Mouse (Mus musculus) lung, embryonic 16.5 days (tissue): ENCODE measurements around the gene Tex11. TPM values are rescaled to one million over a fixed set of nuclear protein-coding genes. Genes with fewer than 3 reads are reported as not detected.

Source experiments
- ATAC-seq: fragments of 200-750 bp; cut with Nextera tagmentation; 2 replicates; pipeline ENCODE4 v1.8.0; 2017; ENCODE audit warnings: low read depth, mild to moderate bottlenecking, moderate library complexity
- H3K27ac ChIP-seq: fragments of 300-500 bp; sonication (generic); 2 replicates; pipeline ENCODE4 v1.5.1; 2014; ENCODE audit warnings: mild to moderate bottlenecking, control low read depth, low read length
- H3K27me3 ChIP-seq: fragments of 300-500 bp; sonication (generic); 2 replicates; pipeline ENCODE4 v1.6.1; 2014; ENCODE audit warnings: low read depth, low read length, mixed read lengths; ENCODE audit not compliant: control insufficient read depth, insufficient read depth
- H3K36me3 ChIP-seq: fragments of 300-500 bp; sonication (generic); 2 replicates; pipeline ENCODE4 v1.6.1; 2014; ENCODE audit warnings: low read length; ENCODE audit not compliant: control insufficient read depth, insufficient read depth
- H3K4me1 ChIP-seq: fragments of 300-500 bp; sonication (generic); replicated peaks from 2 replicates; pipeline ENCODE4 v1.6.1; 2014; ENCODE audit warnings: low read length, mixed read lengths; ENCODE audit not compliant: control insufficient read depth, insufficient read depth
- H3K4me2 ChIP-seq: fragments of 300-500 bp; sonication (generic); 2 replicates; pipeline ENCODE4 v1.6.1; 2014; ENCODE audit warnings: low read depth, low read length, control low read depth
- H3K4me3 ChIP-seq: fragments of 300-500 bp; sonication (generic); 2 replicates; pipeline ENCODE4 v1.5.1; 2014; ENCODE audit warnings: mild to moderate bottlenecking, low read length, control low read depth
- H3K9ac ChIP-seq: fragments of 300-500 bp; sonication (generic); 2 replicates; pipeline ENCODE4 v1.6.1; 2014; ENCODE audit warnings: low read length, control low read depth
- H3K9me3 ChIP-seq: fragments of 300-500 bp; sonication (generic); 2 replicates; pipeline ENCODE4 v1.6.1; 2016; ENCODE audit warnings: low read length; ENCODE audit not compliant: control insufficient read depth
- WGBS: fragments of 180-500 bp; shearing (Covaris S2); extraction: QIAGEN DNeasy Blood & Tissue Kit; methylation state at CpG from one replicate; pipeline ENCODE4 v1.1.7; 2014; 5-methylcytosine and 5-hydroxymethylcytosine counted together
- polyA plus RNA-seq: library from polyadenylated mRNA; unstranded; fragments of >200 nt; fragmentation: Nextera tagmentation; extraction: Ambion mirVana; gene quantifications from 2 replicates; pipeline ENCODE4 v1.2.1, GENCODE M21; 2015

Tex11 gene
- polyA plus RNA-seq, 1 experiment from 2014 or later: 0.33 TPM

DNA sequence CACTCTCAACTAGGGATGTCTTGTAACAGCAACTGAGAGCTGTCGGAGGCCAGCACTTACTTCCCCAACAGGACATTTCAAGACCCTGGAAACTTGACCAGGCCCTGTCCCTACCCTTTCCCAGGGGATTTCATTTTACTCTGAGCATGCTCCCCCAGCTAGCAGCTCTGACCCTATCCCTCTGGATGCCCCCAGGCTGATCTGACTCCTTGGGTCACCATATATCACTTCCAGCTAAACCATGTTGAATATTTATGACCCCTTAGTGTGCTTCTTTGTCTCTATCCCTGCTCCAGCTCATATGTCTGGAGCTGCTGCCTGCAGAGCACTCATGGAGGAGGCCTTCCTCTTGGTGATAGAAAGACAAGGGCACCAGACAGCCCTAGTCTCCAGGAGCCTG is 238.3 kb downstream of the Tex11 start:
- Histone ChIP-seq H3K9me3 (no peaks in the 10 kb centered on the region), H3K9ac (no peak overlapping the region), H3K27ac (no peak overlapping the region), H3K36me3 (no peaks in the 10 kb centered on the region), H3K4me1 (no peaks in the 10 kb centered on the region), H3K4me3 (no peak overlapping the region), H3K27me3 (no peaks in the 10 kb centered on the region), H3K4me2 (no peak overlapping the region)
- no peak for ATAC-seq
- 74% methylated on average over 1 of the region's 1 CpGs for WGBS

GRCm38 (mm10) chrX:100818681-100819080 is 240.8 kb downstream of the Tex11 start:
- H3K27me3 ChIP-seq: no peaks in the 10 kb centered on the region
- 82% methylated on average over 9 of the region's 9 CpGs for WGBS
- ATAC-seq: peak; percentile 47
- no peak overlapping the region for H3K4me2 ChIP-seq
- H3K9me3 ChIP-seq: no peaks in the 10 kb centered on the region
- no peak overlapping the region for H3K4me3 ChIP-seq
- no peak overlapping the region for H3K27ac ChIP-seq
- no peak overlapping the region for H3K9ac ChIP-seq
- H3K36me3 ChIP-seq: no peaks in the 10 kb centered on the region; the same call in 1 of the 2 replicates
- no peaks in the 10 kb centered on the region for H3K4me1 ChIP-seq

DNA sequence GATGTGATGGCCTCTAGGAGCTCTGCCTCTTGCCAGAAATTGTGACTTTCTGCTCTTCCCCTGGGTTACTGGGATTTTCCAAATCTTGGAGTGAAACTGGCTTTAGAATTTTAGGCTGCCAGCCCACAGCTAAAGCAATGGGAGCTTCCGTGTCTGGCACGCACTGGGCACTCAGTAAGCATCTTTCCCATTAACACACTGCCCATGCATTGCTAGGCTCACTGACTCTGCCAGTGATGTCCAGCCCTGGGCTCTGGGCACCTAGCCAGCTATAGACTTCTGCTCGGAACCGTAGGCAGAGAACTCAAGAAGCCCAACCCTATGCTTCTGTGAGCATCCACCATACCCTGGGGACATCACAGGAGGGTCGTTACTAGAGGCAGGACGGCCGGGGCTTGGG is 243.7 kb downstream of the Tex11 start:
- WGBS: 72% methylated on average over 7 of the region's 7 CpGs

GRCm38 (mm10) chrX:100814139-100814538 is 245.3 kb downstream of the Tex11 start:
- 87% methylated on average over 8 of the region's 8 CpGs for WGBS
- no peak for ATAC-seq
- no peak overlapping the region for H3K9ac ChIP-seq

More for the DNA sequence above, 243.7 kb downstream of the Tex11 start:
- Histone ChIP-seq H3K27ac (no peak overlapping the region), H3K9ac (no peak overlapping the region), H3K36me3 (no peaks in the 10 kb centered on the region; the same call in none of the 2 replicates), H3K4me3 (no peak overlapping the region), H3K27me3 (no peaks in the 10 kb centered on the region), H3K9me3 (no peaks in the 10 kb centered on the region), H3K4me1 (no peaks in the 10 kb centered on the region), H3K4me2 (no peak overlapping the region)
- no peak for ATAC-seq

GRCm38 (mm10) chrX:100811129-100811528 is 248.3 kb downstream of the Tex11 start:
- no peak overlapping the region for H3K9ac ChIP-seq
- no peaks in the 10 kb centered on the region for H3K27me3 ChIP-seq
- H3K36me3 ChIP-seq: no peaks in the 10 kb centered on the region; the same call in none of the 2 replicates
- H3K27ac ChIP-seq: no peak overlapping the region
- ATAC-seq: peak; percentile 38; the same call in 1 of the 2 replicates
- no peak overlapping the region for H3K4me2 ChIP-seq
- WGBS: 72% methylated on average over 4 of the region's 4 CpGs
- no peaks in the 10 kb centered on the region for H3K9me3 ChIP-seq
- no peaks in the 10 kb centered on the region for H3K4me1 ChIP-seq
- H3K4me3 ChIP-seq: no peak overlapping the region

More at GRCm38 (mm10) chrX:100814139-100814538, 245.3 kb downstream of the Tex11 start:
- no peak overlapping the region for H3K27ac ChIP-seq
- no peaks in the 10 kb centered on the region for H3K9me3 ChIP-seq
- H3K27me3 ChIP-seq: no peaks in the 10 kb centered on the region
- H3K4me2 ChIP-seq: no peak overlapping the region
- no peak overlapping the region for H3K4me3 ChIP-seq
- no peaks in the 10 kb centered on the region for H3K4me1 ChIP-seq
- H3K36me3 ChIP-seq: no peaks in the 10 kb centered on the region; the same call in none of the 2 replicates

DNA sequence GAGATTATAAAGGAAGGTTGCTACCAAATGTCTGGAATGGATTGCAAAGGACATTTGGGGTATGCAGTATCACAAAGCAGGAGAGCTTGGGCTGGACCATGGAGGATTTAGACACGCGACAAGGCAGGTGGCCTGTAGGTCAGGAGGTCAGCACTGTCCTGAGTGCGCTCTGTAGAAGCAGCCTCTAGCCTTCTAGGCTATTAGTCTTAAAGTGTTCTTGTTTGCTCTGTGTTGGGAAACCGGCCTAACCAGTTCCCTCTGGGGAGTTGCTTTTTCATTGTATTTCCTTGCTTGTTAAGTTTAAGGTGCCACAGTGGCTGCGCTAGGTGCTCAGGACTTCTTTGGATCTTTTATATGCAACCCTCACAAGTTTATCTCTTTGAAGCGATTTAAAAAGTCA is 257.4 kb downstream of the Tex11 start:
- Histone ChIP-seq H3K9me3 (no peaks in the 10 kb centered on the region), H3K27ac (peak overlapping the region; percentile 48), H3K9ac (no peak overlapping the region), H3K27me3 (no peaks in the 10 kb centered on the region), H3K4me2 (no peak overlapping the region), H3K4me1 (no peaks in the 10 kb centered on the region), H3K36me3 (no peaks in the 10 kb centered on the region), H3K4me3 (no peak overlapping the region)
- peak; percentile 82 for ATAC-seq
- WGBS: 58% methylated on average over 6 of the region's 6 CpGs

DNA sequence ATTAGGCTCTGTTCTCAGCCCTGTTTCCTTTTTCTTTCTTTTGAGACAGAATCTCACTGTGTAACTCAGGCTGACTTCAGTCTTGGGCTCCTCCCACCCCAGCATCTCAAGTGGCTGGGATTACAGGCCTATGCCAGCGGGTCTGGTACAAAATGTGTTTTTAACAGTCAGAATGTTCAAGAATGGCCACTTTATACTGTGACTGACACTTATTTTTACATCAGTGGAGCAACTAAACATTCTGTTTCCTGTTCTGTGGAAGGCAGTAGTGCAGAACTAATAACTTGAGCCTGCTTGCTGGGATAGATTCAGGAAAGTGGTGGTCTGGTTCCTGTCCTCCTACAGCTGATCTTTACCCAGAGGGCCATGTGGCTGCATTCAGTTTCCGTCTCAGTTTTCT is 258.8 kb downstream of the Tex11 start:
- Histone ChIP-seq H3K9ac (no peak overlapping the region), H3K4me1 (no peaks in the 10 kb centered on the region), H3K27ac (no peak overlapping the region), H3K4me2 (no peak overlapping the region), H3K9me3 (no peaks in the 10 kb centered on the region), H3K36me3 (no peaks in the 10 kb centered on the region), H3K27me3 (no peaks in the 10 kb centered on the region), H3K4me3 (no peak overlapping the region)
- 42% methylated on average over 2 of the region's 2 CpGs for WGBS
- ATAC-seq: no peak

DNA sequence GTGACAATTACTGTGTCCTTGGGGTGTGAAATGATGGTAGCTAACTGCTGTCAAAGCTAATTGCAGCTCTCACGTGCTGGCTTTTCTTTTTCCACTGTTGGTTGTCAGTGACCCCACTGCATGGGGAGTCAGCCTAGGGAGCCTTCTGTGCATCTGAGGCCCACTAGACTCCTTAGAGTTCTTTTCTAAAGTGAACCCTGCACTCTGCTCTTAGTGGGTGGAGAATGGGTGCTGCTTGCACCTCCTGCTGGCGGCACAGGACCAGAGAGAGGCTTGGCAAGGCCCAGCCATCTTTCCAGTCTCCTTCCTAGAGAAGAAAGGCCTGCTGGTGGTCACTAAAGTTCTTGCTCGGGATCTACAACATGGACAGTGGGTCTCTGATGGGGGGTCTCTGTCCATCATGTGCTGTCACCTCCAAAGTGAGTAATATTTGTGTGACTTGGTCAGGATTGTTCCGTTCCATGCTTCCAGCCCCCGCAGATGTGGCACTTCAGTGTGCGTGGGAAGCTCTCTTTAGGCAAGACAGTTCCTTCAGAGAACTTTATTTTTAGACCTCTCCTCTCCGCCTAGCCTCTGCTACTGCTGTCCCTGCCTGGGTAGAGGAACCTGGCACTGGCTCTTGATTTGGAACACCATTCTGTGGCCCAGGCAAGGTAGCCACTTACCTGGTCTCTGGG is 261.5 kb downstream of the Tex11 start:
- Histone ChIP-seq H3K36me3 (no peaks in the 10 kb centered on the region), H3K4me1 (no peaks in the 10 kb centered on the region), H3K27me3 (no peaks in the 10 kb centered on the region), H3K4me3 (no peak overlapping the region), H3K9me3 (no peaks in the 10 kb centered on the region), H3K4me2 (no peak overlapping the region), H3K9ac (no peak overlapping the region), H3K27ac (no peak overlapping the region)
- WGBS: 66% methylated on average over 7 of the region's 7 CpGs
- no peak for ATAC-seq

- Histone ChIP-seq H3K36me3 (no peaks in the 10 kb centered on the region), H3K27me3 (no peaks in the 10 kb centered on the region), H3K4me1 (no peaks in the 10 kb centered on the region), H3K4me2 (no peak overlapping the region), H3K9ac (no peak overlapping the region), H3K9me3 (no peaks in the 10 kb centered on the region), H3K4me3 (no peak overlapping the region), H3K27ac (no peak overlapping the region)
- ATAC-seq: no peak
- 66% methylated on average over 4 of the region's 4 CpGs for WGBS
Measured at GRCm38 (mm10) chrX:100797370-100797769, 262.1 kb downstream of the Tex11 start.
